19 mouse cellular contexts compared by ENCODE assay signal in the genomic region with DNA sequence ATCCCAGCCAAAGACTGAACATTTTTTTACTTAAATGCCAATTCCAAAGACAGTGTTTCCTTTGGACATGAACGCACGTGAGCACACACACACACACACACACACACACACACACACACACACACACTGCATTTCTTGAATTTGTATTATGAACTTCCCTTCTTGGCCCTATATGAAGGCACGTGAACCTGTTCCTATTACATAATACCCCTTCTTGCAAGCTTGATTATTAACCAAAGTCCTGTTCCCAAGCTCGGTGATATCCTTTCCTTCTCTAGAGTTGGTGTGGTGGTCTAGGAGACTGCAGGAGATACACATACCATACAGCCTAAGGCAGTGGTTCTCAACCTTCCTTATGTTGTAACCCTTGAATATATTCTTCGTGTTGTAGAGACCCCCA. TPM values are rescaled to one million over a fixed set of nuclear protein-coding genes. Genes with fewer than 3 reads are reported as not detected.
DNase-seq lines count a peak whose midpoint lies in the region; ATAC-seq lines count a peak whose summit lies in the region.
"Had no signal": no experiment of that assay in that cellular context is flagged by ENCODE, and none has a peak within 500 bp of the region (broad histone marks: within the 10 kb centered on the region; RNA-seq: fewer than 3 reads in every experiment).

No protein-coding gene starts in this region.

- no peaks in the 10 kb centered on the region for H3K4me1 ChIP-seq in kidney, embryonic 14.5 days (ENCODE audit: control insufficient read depth, insufficient read depth, low read length)
- H3K4me1 ChIP-seq in liver, embryonic 12.5 days = no peaks in the 10 kb centered on the region
- no peaks in the 10 kb centered on the region for H3K4me1 ChIP-seq in liver, embryonic 16.5 days (ENCODE audit: control insufficient read depth, low read depth, low read length)
- H3K4me1 ChIP-seq in hindbrain, embryonic 11.5 days (replicated peaks; ENCODE audit: control insufficient read depth, insufficient read depth, low read length) = no peaks in the 10 kb centered on the region
- H3K4me1 ChIP-seq: forebrain, embryonic 13.5 days; heart, embryonic 15.5 days; hindbrain, embryonic 10.5 days had no signal

- no peak overlapping the region for H3K9ac ChIP-seq in kidney, embryonic 14.5 days (ENCODE audit: low read depth, low read length)
- no peak overlapping the region for H3K9ac ChIP-seq in liver, embryonic 12.5 days
- no peak overlapping the region for H3K9ac ChIP-seq in liver, embryonic 16.5 days (ENCODE audit: low read depth, low read length)
- no peak overlapping the region for H3K9ac ChIP-seq in hindbrain, embryonic 11.5 days (ENCODE audit: low read depth, low read length)
- H3K9ac ChIP-seq: forebrain, embryonic 13.5 days; forebrain, postnatal 0 days; heart, embryonic 15.5 days had no signal

- 77% methylated on average over 5 of the region's 5 CpGs for WGBS in kidney, embryonic 14.5 days
- 70% methylated on average over 5 of the region's 5 CpGs for WGBS in liver, embryonic 12.5 days (ENCODE audit: insufficient replicate concordance)
- 50% methylated on average over 5 of the region's 5 CpGs for WGBS in liver, embryonic 16.5 days (ENCODE audit: insufficient replicate concordance)
- 89% methylated on average over 5 of the region's 5 CpGs for WGBS in hindbrain, embryonic 11.5 days

- no peak overlapping the region for H3K27ac ChIP-seq in kidney, embryonic 14.5 days (ENCODE audit: low read depth, low read length)
- no peak overlapping the region for H3K27ac ChIP-seq in liver, embryonic 12.5 days
- H3K27ac ChIP-seq in liver, embryonic 16.5 days (ENCODE audit: low read length) = no peak overlapping the region
- H3K27ac ChIP-seq in hindbrain, embryonic 11.5 days (ENCODE audit: low read depth, low read length) = no peak overlapping the region
- H3K27ac ChIP-seq: forebrain, embryonic 13.5 days; heart, adult 2 months; heart, embryonic 15.5 days; hindbrain, embryonic 10.5 days had no signal

- DNase-seq in kidney, adult 8-10 months = peak; percentile 13 to 73
- DNase-seq in liver = no peak
- DNase-seq in hindbrain, embryonic 11.5 days (ENCODE audit: low spot score) = no peak
- DNase-seq: adrenal gland, adult 2 months; adrenal gland, postnatal 25 days; cerebellum, adult 18-20 months; cerebellum, adult 9-11 months; cerebellum, postnatal 36 days; forebrain, postnatal 0 days; gastrocnemius, postnatal 14 days; heart, adult 2 months; heart, postnatal 14 days had no signal

- no peaks in the 10 kb centered on the region for H3K27me3 ChIP-seq in kidney, embryonic 14.5 days (ENCODE audit: control insufficient read depth, insufficient read depth, low read length)
- H3K27me3 ChIP-seq in liver, embryonic 12.5 days (replicated peaks) = no peaks in the 10 kb centered on the region
- no peaks in the 10 kb centered on the region for H3K27me3 ChIP-seq in liver, embryonic 16.5 days (ENCODE audit: control insufficient read depth, insufficient read depth, low read depth, low read length)
- H3K27me3 ChIP-seq in hindbrain, embryonic 11.5 days (ENCODE audit: control insufficient read depth, insufficient read depth, low read length) = no peaks in the 10 kb centered on the region
- H3K27me3 ChIP-seq: forebrain, embryonic 13.5 days; heart, embryonic 15.5 days had no signal

- ATAC-seq in kidney, embryonic 14.5 days (ENCODE audit: low FRiP score, low TSS enrichment) = no peak
- ATAC-seq in liver, embryonic 12.5 days = 0 out of 2 replicates have a peak, but pooled peaks have one; percentile 15
- ATAC-seq in liver, embryonic 16.5 days (ENCODE audit: low read depth) = 0 out of 2 replicates have a peak, but pooled peaks have one; percentile 30
- no peak for ATAC-seq in hindbrain, embryonic 11.5 days (ENCODE audit: low FRiP score)
- ATAC-seq: forebrain, embryonic 13.5 days; forebrain, postnatal 0 days had no signal

- no peak overlapping the region for H3K4me3 ChIP-seq in kidney, embryonic 14.5 days (ENCODE audit: low read length)
- H3K4me3 ChIP-seq in liver, embryonic 12.5 days = no peak overlapping the region
- H3K4me3 ChIP-seq in liver, embryonic 16.5 days (ENCODE audit: low read depth, low read length) = no peak overlapping the region
- H3K4me3 ChIP-seq in hindbrain, embryonic 11.5 days (ENCODE audit: low read depth, low read length) = no peak overlapping the region
- H3K4me3 ChIP-seq: forebrain, embryonic 13.5 days; heart, adult 2 months; heart, embryonic 15.5 days; hindbrain, embryonic 10.5 days had no signal

- H3K9me3 ChIP-seq in kidney, embryonic 14.5 days (ENCODE audit: control insufficient read depth, low read length) = no peaks in the 10 kb centered on the region
- no peaks in the 10 kb centered on the region for H3K9me3 ChIP-seq in liver, embryonic 12.5 days (replicated peaks)
- H3K9me3 ChIP-seq in liver, embryonic 16.5 days (replicated peaks; ENCODE audit: control insufficient read depth, low read length) = no peaks in the 10 kb centered on the region
- no peaks in the 10 kb centered on the region for H3K9me3 ChIP-seq in hindbrain, embryonic 11.5 days (ENCODE audit: control insufficient read depth, low read length)
- H3K9me3 ChIP-seq: forebrain, embryonic 13.5 days; heart, embryonic 15.5 days; hindbrain, embryonic 10.5 days had no signal

- H3K4me2 ChIP-seq in kidney, embryonic 14.5 days (replicated peaks; ENCODE audit: low read depth, low read length) = no peak overlapping the region
- H3K4me2 ChIP-seq in liver, embryonic 12.5 days = no peak overlapping the region
- H3K4me2 ChIP-seq in liver, embryonic 16.5 days (ENCODE audit: low read depth, low read length) = no peak overlapping the region
- no peak overlapping the region for H3K4me2 ChIP-seq in hindbrain, embryonic 11.5 days (replicated peaks; ENCODE audit: low read depth, low read length)
- H3K4me2 ChIP-seq: forebrain, embryonic 13.5 days; heart, embryonic 11.5 days; heart, embryonic 15.5 days had no signal

- no peaks in the 10 kb centered on the region for H3K36me3 ChIP-seq in kidney, embryonic 14.5 days (ENCODE audit: control insufficient read depth, insufficient read depth, low read length)
- no peaks in the 10 kb centered on the region for H3K36me3 ChIP-seq in liver, embryonic 12.5 days
- no peaks in the 10 kb centered on the region for H3K36me3 ChIP-seq in liver, embryonic 16.5 days (ENCODE audit: control insufficient read depth, insufficient read depth)
- no peaks in the 10 kb centered on the region for H3K36me3 ChIP-seq in hindbrain, embryonic 11.5 days (ENCODE audit: control insufficient read depth, insufficient read depth, low read length)
- H3K36me3 ChIP-seq: heart, embryonic 15.5 days; hindbrain, embryonic 10.5 days had no signal

RNA-seq across cellular contexts. Expression of a gene that starts 7.0 kb away (rescaled TPM):
- 0.70 and 1.6 TPM in 2 replicates for polyA plus RNA-seq in kidney, embryonic 14.5 days (2014; fragmentation: Nextera tagmentation; extraction: Ambion mirVana)
- polyA plus RNA-seq in liver, embryonic 12.5 days (2016; fragmentation: Nextera tagmentation; extraction: Ambion mirVana) = 24.1 and 24.2 TPM in 2 replicates
- polyA plus RNA-seq in liver, embryonic 16.5 days (2015; fragmentation: Nextera tagmentation; extraction: Ambion mirVana) = 31.5 and 32.8 TPM in 2 replicates
- 1.8 and 2.0 TPM in 2 replicates for polyA plus RNA-seq in hindbrain, embryonic 11.5 days (2014; fragmentation: Nextera tagmentation; extraction: Ambion mirVana)

Comparison
In these comparisons a context has a peak if more than half of its experiments do, and no peak if none do; other contexts are left out.
1. DNase-seq: peak in kidney, adult 8-10 months (2 of 2); none in liver (single experiment) and hindbrain, embryonic 11.5 days (single experiment).
2. ATAC-seq: peak in liver, embryonic 12.5 days (single experiment) and liver, embryonic 16.5 days (single experiment); none in kidney, embryonic 14.5 days (single experiment) and hindbrain, embryonic 11.5 days (single experiment).